Mouse (Mus musculus) liver, embryonic 13.5 days (tissue): Measurements from ENCODE around the gene Msl1. TPM values are rescaled to one million over a fixed set of nuclear protein-coding genes. Genes with fewer than 3 reads are reported as not detected.
"Not testable (repeated sequence)": the region's sequence is repeated elsewhere in the genome, so short reads cannot be mapped to it uniquely, and the experiment has no call there.

Source experiments
- ATAC-seq: fragments of 200-750 bp; cut with Nextera tagmentation; 2 replicates; pipeline ENCODE4 v1.8.0; 2017; ENCODE audit warnings: low read depth, mild to moderate bottlenecking, moderate number of reproducible peaks, moderate library complexity
- DNase-seq: peaks from one replicate; pipeline ENCODE4 v3.0.0; 2022
- H3K27ac ChIP-seq: fragments of 300-500 bp; sonication (generic); 2 replicates; pipeline ENCODE4 v1.5.1; 2015; ENCODE audit warnings: moderate library complexity, mild to moderate bottlenecking, inconsistent platforms
- H3K27me3 ChIP-seq: fragments of 300-500 bp; sonication (generic); 2 replicates; pipeline ENCODE4 v1.6.1; 2015; ENCODE audit warnings: mild to moderate bottlenecking, inconsistent platforms
- H3K36me3 ChIP-seq: fragments of 300-500 bp; sonication (generic); 2 replicates; pipeline ENCODE4 v1.6.1; 2015; ENCODE audit warnings: mild to moderate bottlenecking, inconsistent platforms
- H3K4me1 ChIP-seq: fragments of 300-500 bp; sonication (generic); replicated peaks from 2 replicates; pipeline ENCODE4 v1.6.1; 2015; ENCODE audit warnings: inconsistent platforms
- H3K4me2 ChIP-seq: fragments of 300-500 bp; sonication (generic); 2 replicates; pipeline ENCODE4 v1.6.1; 2015; ENCODE audit warnings: inconsistent platforms, mild to moderate bottlenecking, moderate library complexity
- H3K4me3 ChIP-seq: fragments of 300-500 bp; sonication (generic); replicated peaks from 2 replicates; pipeline ENCODE4 v1.5.1; 2015; ENCODE audit warnings: mild to moderate bottlenecking, inconsistent platforms
- H3K9ac ChIP-seq: fragments of 300-500 bp; sonication (generic); 2 replicates; pipeline ENCODE4 v1.6.1; 2015; ENCODE audit warnings: mild to moderate bottlenecking, inconsistent platforms
- H3K9me3 ChIP-seq: fragments of 300-500 bp; sonication (generic); replicated peaks from 2 replicates; pipeline ENCODE4 v1.6.1; 2016; ENCODE audit warnings: inconsistent platforms
- WGBS: fragments of 180-500 bp; shearing (Covaris S2); methylation state at CpG from one replicate; pipeline ENCODE4 v1.1.7; 2015; ENCODE audit not compliant: insufficient replicate concordance; 5-methylcytosine and 5-hydroxymethylcytosine counted together
- polyA plus RNA-seq: library from polyadenylated mRNA; unstranded; fragments of >200 nt; fragmentation: Nextera tagmentation; extraction: Ambion mirVana; gene quantifications from 2 replicates; pipeline ENCODE4 v1.2.1, GENCODE M21; 2015

Msl1 gene
- polyA plus RNA-seq, 1 experiment from 2014 or later = 6.8 TPM

GRCm38 (mm10) chr11:98804605-98805004, 9.3 kb downstream of the Msl1 start, which contains the start of gene Casc3:
TSS of gene Casc3 (plus strand) at chr11:98804905.
- no peak within 1 kb of the TSS for H3K9ac ChIP-seq
- H3K36me3 ChIP-seq = peaks cover 84% of the 10 kb centered on the region
- no peak for DNase-seq
- H3K9me3 ChIP-seq = no peaks in the 10 kb centered on the region
- H3K4me3 ChIP-seq = no peak within 1 kb of the TSS
- 92% methylated on average over 5 of the region's 5 CpGs for WGBS
- H3K4me2 ChIP-seq = no peak within 1 kb of the TSS
- no peaks in the 10 kb centered on the region for H3K27me3 ChIP-seq
- H3K27ac ChIP-seq = no peak within 1 kb of the TSS; the same call in 1 of the 2 replicates
- peaks cover 18% of the 10 kb centered on the region for H3K4me1 ChIP-seq
- no peak for ATAC-seq

GRCm38 (mm10) chr11:98808417-98808816, 13.1 kb downstream of the Msl1 start:
- Histone ChIP-seq H3K9me3 (no peaks in the 10 kb centered on the region), H3K36me3 (peaks cover 70% of the 10 kb centered on the region), H3K27me3 (no peaks in the 10 kb centered on the region), H3K4me3 (peak overlapping the region; percentile 95; the same call in 1 of the 2 replicates), H3K4me1 (peaks cover 43% of the 10 kb centered on the region), H3K9ac (0 out of 2 replicates have a peak overlapping the region, but pooled peaks have one; percentile 77), H3K4me2 (peak overlapping the region; percentile 77), H3K27ac (peak overlapping the region; percentile 79)
- DNase-seq (no peak), ATAC-seq (no peak)
- WGBS = 74% methylated on average over 2 of the region's 2 CpGs

GRCm38 (mm10) chr11:98809457-98810290, 14.4 kb downstream of the Msl1 start:
- DNase-seq = peak; percentile 99
- peak; percentile 98 for ATAC-seq
- peak overlapping the region; percentile 98 for H3K9ac ChIP-seq
- peak overlapping the region; percentile 95 for H3K4me3 ChIP-seq
- peak overlapping the region; percentile 97 for H3K27ac ChIP-seq
- peaks cover 50% of the 10 kb centered on the region for H3K4me1 ChIP-seq
- peaks cover 69% of the 10 kb centered on the region for H3K36me3 ChIP-seq
- no peaks in the 10 kb centered on the region for H3K9me3 ChIP-seq
- H3K4me2 ChIP-seq = peak overlapping the region; percentile 83
- under 1% methylated on average over 83 of the region's 84 CpGs for WGBS
- H3K27me3 ChIP-seq = no peaks in the 10 kb centered on the region

GRCm38 (mm10) chr11:98810686-98811085, 15.4 kb downstream of the Msl1 start:
- Histone ChIP-seq H3K36me3 (peaks cover 69% of the 10 kb centered on the region), H3K27ac (peak overlapping the region; percentile 97), H3K4me2 (peak overlapping the region; percentile 83), H3K27me3 (no peaks in the 10 kb centered on the region), H3K4me3 (peak overlapping the region; percentile 95), H3K4me1 (peaks cover 44% of the 10 kb centered on the region), H3K9ac (peak overlapping the region; percentile 98), H3K9me3 (no peaks in the 10 kb centered on the region)
- no peak for DNase-seq
- 64% methylated on average over 7 of the region's 7 CpGs for WGBS
- no peak for ATAC-seq

GRCm38 (mm10) chr11:98816706-98817239, 21.5 kb downstream of the Msl1 start:
- H3K4me3 ChIP-seq = no peak overlapping the region
- ATAC-seq = no peak
- H3K27ac ChIP-seq = no peak overlapping the region
- H3K27me3 ChIP-seq = no peaks in the 10 kb centered on the region
- DNase-seq = no peak
- H3K4me1 ChIP-seq = peaks cover 36% of the 10 kb centered on the region
- peaks cover 95% of the 10 kb centered on the region for H3K36me3 ChIP-seq
- no peak overlapping the region for H3K4me2 ChIP-seq
- no peaks in the 10 kb centered on the region for H3K9me3 ChIP-seq
- H3K9ac ChIP-seq = no peak overlapping the region
- 52% methylated on average over 1 of the region's 1 CpGs for WGBS

- no peaks in the 10 kb centered on the region for H3K27me3 ChIP-seq
- H3K9me3 ChIP-seq = no peaks in the 10 kb centered on the region
- H3K4me1 ChIP-seq = peaks cover 31% of the 10 kb centered on the region
- ATAC-seq (0 out of 2 replicates have a peak, but pooled peaks have one; percentile 48), DNase-seq (no peak)
- H3K27ac ChIP-seq = no peak overlapping the region; the same call in 1 of the 2 replicates
- no peak overlapping the region for H3K4me2 ChIP-seq
- no peak overlapping the region for H3K9ac ChIP-seq
- WGBS = 38% methylated on average over 5 of the region's 5 CpGs
- H3K4me3 ChIP-seq = no peak overlapping the region
- H3K36me3 ChIP-seq = peaks cover 96% of the 10 kb centered on the region
These were observed 25.7 kb downstream of the Msl1 start for GRCm38 (mm10) chr11:98820968-98821367.

- not testable (repeated sequence) for DNase-seq, H3K4me2 ChIP-seq, H3K27ac ChIP-seq, H3K27me3 ChIP-seq, H3K9ac ChIP-seq, H3K4me3 ChIP-seq, H3K9me3 ChIP-seq
- Histone ChIP-seq H3K36me3 (peaks cover 97% of the 10 kb centered on the region), H3K4me1 (peaks cover 40% of the 10 kb centered on the region)
- peak; percentile 69 for ATAC-seq
- 86% methylated on average over 2 of the region's 2 CpGs for WGBS
These were observed 30.8 kb downstream of the Msl1 start for GRCm38 (mm10) chr11:98826071-98826470.

- Histone ChIP-seq H3K9ac (no peak overlapping the region), H3K9me3 (no peaks in the 10 kb centered on the region), H3K27me3 (no peaks in the 10 kb centered on the region), H3K4me3 (no peak overlapping the region), H3K4me1 (peaks cover 36% of the 10 kb centered on the region), H3K4me2 (no peak overlapping the region), H3K27ac (peak overlapping the region; percentile 25), H3K36me3 (peaks cover 97% of the 10 kb centered on the region)
- DNase-seq = no peak
- WGBS = 17% methylated on average over 2 of the region's 2 CpGs
- ATAC-seq = peak; percentile 52
These were observed 32.6 kb downstream of the Msl1 start for GRCm38 (mm10) chr11:98827877-98828276.

GRCm38 (mm10) chr11:98829091-98829775, 33.9 kb downstream of the Msl1 start:
- 67% methylated on average over 12 of the region's 12 CpGs for WGBS
- H3K36me3 ChIP-seq = peaks cover 97% of the 10 kb centered on the region
- ATAC-seq (no peak), DNase-seq (no peak)
- no peak overlapping the region for H3K27ac ChIP-seq
- H3K9ac ChIP-seq = no peak overlapping the region
- peaks cover 36% of the 10 kb centered on the region for H3K4me1 ChIP-seq
- no peak overlapping the region for H3K4me3 ChIP-seq
- H3K27me3 ChIP-seq = no peaks in the 10 kb centered on the region
- H3K9me3 ChIP-seq = no peaks in the 10 kb centered on the region
- no peak overlapping the region for H3K4me2 ChIP-seq

GRCm38 (mm10) chr11:98829875-98830274, 34.6 kb downstream of the Msl1 start:
- no peak overlapping the region for H3K9ac ChIP-seq
- H3K27me3 ChIP-seq = no peaks in the 10 kb centered on the region
- 85% methylated on average over 4 of the region's 4 CpGs for WGBS
- peaks cover 97% of the 10 kb centered on the region for H3K36me3 ChIP-seq
- H3K9me3 ChIP-seq = no peaks in the 10 kb centered on the region
- H3K27ac ChIP-seq = no peak overlapping the region
- DNase-seq (no peak), ATAC-seq (no peak)
- H3K4me3 ChIP-seq = no peak overlapping the region
- no peak overlapping the region for H3K4me2 ChIP-seq
- H3K4me1 ChIP-seq = peaks cover 34% of the 10 kb centered on the region

GRCm38 (mm10) chr11:98835296-98835695, 40.0 kb downstream of the Msl1 start:
- DNase-seq = no peak
- Histone ChIP-seq H3K27me3 (peaks cover 38% of the 10 kb centered on the region), H3K4me3 (no peak overlapping the region), H3K27ac (no peak overlapping the region), H3K4me2 (no peak overlapping the region), H3K36me3 (peaks cover 48% of the 10 kb centered on the region), H3K9me3 (no peaks in the 10 kb centered on the region), H3K4me1 (peaks cover 26% of the 10 kb centered on the region), H3K9ac (no peak overlapping the region)
- no peak for ATAC-seq
- 67% methylated on average over 5 of the region's 5 CpGs for WGBS
